Mouse (Mus musculus): ENCODE measurements at regions not wholly inside any gene's neighbourhood (a gene's known extent, or its start where the extent isn't known, plus 50 kb on each side); places are given as distances from the start of the nearest gene placed in this dataset.

GRCm38 (mm10) chr8:107669608-107670007, 81.3 kb upstream of the Psmd7 start:
- TF ChIP-seq CTCF (IDR thresholded peaks at IDR 0.05; ENCODE audit: low read depth, low read length) (no peak), TAL1 (conservative IDR thresholded peaks at IDR 0.05; ENCODE audit: low read depth, low read length) (no peak)

Data from G1E (cell line).